Mouse (Mus musculus): ENCODE measurements at regions not wholly inside any gene's neighbourhood (a gene's known extent, or its start where the extent isn't known, plus 50 kb on each side); places are given as distances from the start of the nearest gene placed in this dataset.

DNA sequence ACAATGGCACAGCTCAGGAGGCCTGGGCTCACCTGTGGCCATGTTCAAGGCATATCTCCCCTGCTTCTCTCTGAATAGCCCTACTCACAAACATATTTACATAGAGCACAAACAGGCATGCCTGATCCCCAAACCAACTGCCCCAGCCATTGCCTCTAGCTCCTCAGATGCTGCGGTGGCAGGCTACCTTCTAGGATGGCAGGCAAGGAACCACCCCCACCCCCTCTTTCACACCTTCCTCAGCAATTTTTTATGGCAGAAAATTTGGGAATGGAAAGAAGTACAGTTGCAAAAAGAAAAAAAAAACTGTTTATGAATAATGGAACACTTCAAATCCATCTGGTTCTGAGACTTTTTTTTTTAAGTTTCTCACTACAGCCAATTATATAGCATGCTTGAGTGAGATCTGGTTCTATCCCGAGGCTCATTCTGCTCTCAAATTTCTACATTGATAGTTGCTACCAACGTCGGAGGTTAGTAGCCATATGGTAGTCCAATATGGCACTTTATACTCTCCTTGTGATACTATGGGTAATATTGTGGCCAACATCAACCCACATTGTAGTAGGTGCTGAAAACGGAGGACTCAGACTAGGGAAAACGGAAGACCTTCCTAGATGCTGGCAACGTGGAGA, 136.8 kb upstream of the Gm10295 start:
- DNase-seq (ENCODE audit: low spot score), result no peak

DNA sequence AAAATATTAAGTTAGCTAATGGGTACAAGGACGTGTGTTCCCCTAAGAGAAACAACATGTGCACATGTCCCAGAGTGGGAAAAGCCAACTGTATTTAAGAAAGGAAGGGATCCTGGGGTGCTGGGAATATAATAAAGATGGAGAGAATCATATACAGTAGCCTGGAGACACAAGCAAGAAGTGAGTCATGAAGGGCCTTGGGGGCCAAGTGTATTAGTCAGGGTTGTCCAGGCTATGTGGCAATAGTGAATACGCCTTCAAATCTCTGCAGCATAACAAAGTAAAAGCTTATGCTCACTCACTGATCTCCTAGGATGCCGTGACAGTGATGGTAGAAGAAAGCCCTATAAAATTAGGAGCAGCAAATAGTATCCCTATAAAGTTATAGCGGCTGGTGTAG, 124.1 kb upstream of the Gm10295 start:
- DNase-seq (ENCODE audit: low spot score), result no peak

GRCm38 (mm10) chr7:71472384-71473141, 121.3 kb upstream of the Gm10295 start:
- no peak for DNase-seq (ENCODE audit: low spot score)

- DNase-seq (ENCODE audit: low spot score), result peak; percentile 31
Observed at GRCm38 (mm10) chr7:71471658-71472383, 120.5 kb upstream of the Gm10295 start.

GRCm38 (mm10) chr7:71471319-71471657, 120.0 kb upstream of the Gm10295 start:
- no peak for DNase-seq (ENCODE audit: low spot score)

DNA sequence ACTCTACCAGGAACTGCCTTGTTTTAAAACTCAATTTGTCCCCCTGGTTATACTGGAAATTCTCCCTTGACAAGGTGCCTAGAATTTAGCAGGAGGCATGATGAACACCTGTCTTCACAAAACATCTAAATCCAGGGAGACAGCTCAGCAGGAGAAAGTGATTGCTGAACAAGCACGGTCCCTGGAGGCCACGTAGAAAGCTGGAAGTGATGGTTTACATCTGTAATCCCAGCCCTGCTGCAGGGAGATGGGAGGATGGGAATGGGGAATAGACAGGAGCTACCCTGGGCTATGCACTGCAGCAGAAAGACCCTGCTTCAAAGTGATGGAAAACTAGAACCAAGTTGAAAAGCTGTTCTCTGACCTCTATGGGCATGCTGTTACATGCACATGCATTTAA, 119.1 kb upstream of the Gm10295 start:
- DNase-seq (ENCODE audit: low spot score), result no peak

DNA sequence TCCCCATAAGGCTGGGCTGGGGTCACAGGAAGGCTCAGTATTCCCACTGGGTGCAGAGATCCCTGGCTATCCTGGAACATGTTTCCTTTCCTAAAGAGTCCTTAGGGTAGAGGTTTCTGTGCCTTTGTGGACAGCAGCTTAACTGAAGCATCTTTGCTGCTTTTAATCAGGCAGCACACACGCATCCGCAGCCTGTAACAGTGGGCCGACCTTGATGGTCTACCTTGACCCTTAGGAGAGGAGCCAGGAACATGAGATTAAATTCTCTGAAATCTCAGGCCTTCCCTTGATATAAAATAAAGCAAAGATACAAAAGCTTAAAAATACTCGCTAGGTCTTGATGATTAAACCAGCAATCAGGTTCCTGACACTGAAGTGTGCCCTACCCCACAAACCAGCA, 118.7 kb upstream of the Gm10295 start:
- DNase-seq (ENCODE audit: low spot score), result no peak

- no peak for DNase-seq (ENCODE audit: low spot score)
Observed at GRCm38 (mm10) chr7:71467436-71468127, 116.3 kb upstream of the Gm10295 start.

- DNase-seq (ENCODE audit: low spot score), result no peak
Observed at GRCm38 (mm10) chr7:71464127-71464526, 112.8 kb upstream of the Gm10295 start.

DNA sequence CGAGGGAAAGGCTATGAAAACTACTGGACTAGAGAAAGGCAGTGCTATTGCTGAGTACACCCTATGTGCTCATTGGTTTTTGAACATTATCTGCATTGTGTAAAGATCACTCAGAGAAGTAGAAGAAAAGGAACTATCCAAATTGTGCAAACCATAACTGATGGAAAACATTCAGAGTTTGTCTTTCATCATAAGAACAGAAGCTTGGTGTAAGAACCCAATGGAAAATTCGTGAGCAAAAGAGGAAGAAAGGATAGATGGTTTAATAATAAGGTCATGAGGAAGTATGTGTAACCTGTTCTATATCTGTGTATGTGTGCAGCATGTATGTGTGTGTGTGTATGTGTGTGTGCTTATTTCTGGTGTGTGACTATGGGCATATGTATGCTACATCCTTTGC, 112.3 kb upstream of the Gm10295 start:
- DNase-seq (ENCODE audit: low spot score), result no peak

- no peak for DNase-seq (ENCODE audit: low spot score)
Observed at GRCm38 (mm10) chr7:71459805-71460204, 108.5 kb upstream of the Gm10295 start.

- DNase-seq (ENCODE audit: low spot score), result no peak
Observed at GRCm38 (mm10) chr7:71458104-71458754, 106.9 kb upstream of the Gm10295 start.

GRCm38 (mm10) chr7:71457409-71458103, 106.3 kb upstream of the Gm10295 start:
- DNase-seq (ENCODE audit: low spot score), result no peak

DNA sequence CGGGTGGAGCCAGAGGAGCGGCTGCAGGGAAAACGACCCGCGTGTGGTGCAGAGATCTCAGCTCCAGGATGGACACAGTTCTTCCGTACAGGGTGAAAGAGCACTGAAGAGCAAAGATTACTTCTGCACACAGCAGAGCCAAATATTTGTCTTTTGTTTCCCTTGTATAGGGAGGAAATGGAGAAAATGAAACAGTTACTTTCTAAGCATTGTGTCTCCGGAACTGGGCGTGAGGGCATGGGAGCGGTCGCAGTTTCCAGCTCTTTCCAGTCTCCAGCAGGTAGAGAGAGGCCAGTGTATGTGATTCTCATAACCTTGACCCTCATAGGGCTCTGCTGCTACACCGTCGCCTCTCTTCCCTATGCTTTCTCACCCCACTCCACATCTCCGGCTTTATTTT, 105.1 kb upstream of the Gm10295 start:
- no peak for DNase-seq (ENCODE audit: low spot score)

- no peak for DNase-seq (ENCODE audit: low spot score)
Observed at GRCm38 (mm10) chr7:71440330-71441240, 89.3 kb upstream of the Gm10295 start.

- DNase-seq (ENCODE audit: low spot score), result no peak
Observed at GRCm38 (mm10) chr7:71425982-71426381, 74.7 kb upstream of the Gm10295 start.

GRCm38 (mm10) chr7:71419261-71419660, 68.0 kb upstream of the Gm10295 start:
- no peak for DNase-seq (ENCODE audit: low spot score)

DNA sequence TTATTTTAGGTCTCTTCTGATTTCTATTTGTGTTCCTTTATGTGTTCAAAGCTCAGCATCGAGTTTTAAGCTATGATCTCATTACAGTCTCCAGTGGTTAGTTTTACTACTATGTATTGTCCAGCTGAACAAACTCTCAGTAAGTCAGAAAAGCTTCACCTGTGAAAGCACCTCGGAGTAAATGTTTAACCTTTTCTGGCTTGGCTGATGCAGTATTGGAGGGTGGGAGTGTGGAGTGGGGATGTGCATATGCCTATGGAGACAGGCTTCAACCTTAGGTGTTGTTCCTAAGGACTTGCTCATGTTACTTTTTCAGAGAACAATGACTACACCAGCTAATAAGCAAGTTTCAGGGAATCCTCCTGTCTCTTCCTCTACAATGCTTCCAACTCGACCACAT, 67.6 kb upstream of the Gm10295 start:
- no peak for DNase-seq (ENCODE audit: low spot score)

DNA sequence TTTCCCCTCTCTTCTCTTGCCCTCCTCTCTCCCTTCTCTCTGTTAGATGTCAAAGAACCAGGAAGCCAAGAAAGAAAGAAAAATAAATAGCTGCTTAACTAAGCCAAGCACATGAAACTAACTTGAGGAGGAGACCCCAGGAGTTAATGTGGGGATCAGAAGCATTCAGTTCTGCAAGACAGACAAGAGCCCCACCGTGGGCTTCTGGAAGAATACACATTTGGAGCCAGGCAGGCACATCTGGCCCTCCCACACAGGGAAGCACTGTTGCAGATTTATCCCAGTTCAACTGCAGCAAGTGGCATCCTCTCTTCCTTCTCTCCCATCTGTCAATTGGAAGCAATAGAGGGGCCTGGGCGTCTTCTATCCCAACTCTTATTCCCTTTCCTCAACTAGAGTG, 63.5 kb upstream of the Gm10295 start:
- DNase-seq (ENCODE audit: low spot score), result no peak

- DNase-seq (ENCODE audit: low spot score), result no peak
Observed at GRCm38 (mm10) chr7:71413121-71413520, 61.8 kb upstream of the Gm10295 start.

All from ovary, postnatal 10 days (tissue).